Mouse (Mus musculus): ENCODE results near the gene As3mt.

DNA sequence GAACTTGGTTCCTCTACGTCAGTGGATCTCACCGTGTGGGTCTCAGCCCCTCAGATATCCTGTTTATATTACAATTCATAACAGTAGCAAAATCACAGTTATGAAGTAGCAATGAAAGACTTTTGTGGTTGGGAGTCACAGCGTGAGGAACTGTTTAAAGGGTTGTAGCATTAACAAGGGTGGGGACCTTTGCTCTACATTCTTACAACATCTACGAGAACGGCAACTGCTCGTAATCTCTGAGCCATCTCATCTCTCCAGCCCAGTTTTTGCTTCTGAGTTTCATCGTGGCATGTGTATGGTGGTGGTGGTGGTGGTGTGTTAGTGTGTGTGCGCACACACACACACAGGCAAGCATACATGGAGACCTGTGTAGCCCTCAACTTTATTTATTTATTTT, 7.0 kb downstream of the As3mt start:
- TF ChIP-seq CTCF (conservative IDR thresholded peaks at IDR 0.05; ENCODE audit: insufficient read depth, insufficient read length, low read depth, low read length) (no peak), POLR2A (IDR thresholded peaks at IDR 0.05; ENCODE audit: low read depth, low read length) (no peak)

Data from kidney, adult 2 months (tissue).